ENCODE assay signal across 8 mouse cellular contexts in genomic region chr17:69156522-69157100, GRCm38 (mm10).
DNase-seq lines count a peak whose midpoint lies in the region; ATAC-seq and TF ChIP-seq lines count a peak whose summit lies in the region.

No protein-coding gene starts in this region.

- peaks cover 39% of the 10 kb centered on the region for H3K4me1 ChIP-seq in embryonic facial prominence, embryonic 13.5 days
- H3K4me1 ChIP-seq in heart, embryonic 12.5 days (replicated peaks): peaks cover 35% of the 10 kb centered on the region
- H3K4me1 ChIP-seq in lung, embryonic 14.5 days (ENCODE audit: insufficient read depth): no peaks in the 10 kb centered on the region

- H3K27me3 ChIP-seq in embryonic facial prominence, embryonic 13.5 days: no peaks in the 10 kb centered on the region
- no peaks in the 10 kb centered on the region for H3K27me3 ChIP-seq in heart, embryonic 12.5 days (replicated peaks)
- H3K27me3 ChIP-seq in lung, embryonic 14.5 days (ENCODE audit: insufficient read depth, low read length): 0 out of 2 replicates have a peak, but pooled peaks cover 4% of the 10 kb centered on the region

- DNase-seq in 3134 (ENCODE audit: extremely low read depth, insufficient read length, low spot score): peak; percentile 83
- peak; percentile 9 for DNase-seq in adrenal gland, adult 8-10 months
- peak; percentile 38 to 58 for DNase-seq in layer of hippocampus, adult 18-20 months (ENCODE audit: low spot score in 2 of 2)
- peak; percentile 71 for DNase-seq in lung, embryonic 14.5 days
- DNase-seq in retina, embryonic 14.5 days (ENCODE audit: low spot score): peak; percentile 74
- no peak for DNase-seq in natural killer cell, adult 2 months (ENCODE audit: low spot score in 2 of 2)

- no peaks in the 10 kb centered on the region for H3K36me3 ChIP-seq in embryonic facial prominence, embryonic 13.5 days
- H3K36me3 ChIP-seq in heart, embryonic 12.5 days: no peaks in the 10 kb centered on the region
- no peaks in the 10 kb centered on the region for H3K36me3 ChIP-seq in lung, embryonic 14.5 days (ENCODE audit: insufficient read depth)

- H3K27ac ChIP-seq in embryonic facial prominence, embryonic 13.5 days: peak overlapping the region; percentile 95
- H3K27ac ChIP-seq in heart, embryonic 12.5 days (ENCODE audit: poor library complexity, severe bottlenecking): peak overlapping the region; percentile 84
- H3K27ac ChIP-seq in lung, embryonic 14.5 days (ENCODE audit: low read depth): peak overlapping the region; percentile 76

- H3K4me3 ChIP-seq in embryonic facial prominence, embryonic 13.5 days: peak overlapping the region; percentile 94
- H3K4me3 ChIP-seq in heart, embryonic 12.5 days: peak overlapping the region; percentile 91
- peak overlapping the region; percentile 88 for H3K4me3 ChIP-seq in lung, embryonic 14.5 days (ENCODE audit: low read depth, low read length)

- under 1% methylated on average over 53 of the region's 58 CpGs for WGBS in embryonic facial prominence, embryonic 13.5 days
- WGBS in heart, embryonic 12.5 days: under 1% methylated on average over 58 of the region's 58 CpGs
- under 1% methylated on average over 57 of the region's 58 CpGs for WGBS in lung, embryonic 14.5 days

- peak; percentile 85 for ATAC-seq in embryonic facial prominence, embryonic 13.5 days (ENCODE audit: insufficient number of reproducible peaks, insufficient read depth, low FRiP score, low TSS enrichment, low read depth)
- ATAC-seq in heart, embryonic 12.5 days (ENCODE audit: insufficient number of reproducible peaks, low FRiP score): peak; percentile 85
- ATAC-seq in lung, embryonic 14.5 days (ENCODE audit: insufficient read depth): peak; percentile 88

- H3K4me2 ChIP-seq in embryonic facial prominence, embryonic 13.5 days: peak overlapping the region; percentile 72
- peak overlapping the region; percentile 73 for H3K4me2 ChIP-seq in heart, embryonic 12.5 days
- peak overlapping the region; percentile 80 for H3K4me2 ChIP-seq in lung, embryonic 14.5 days

- no peak for TF ChIP-seq CTCF in lung, embryonic 14.5 days (IDR thresholded peaks at IDR 0.05; ENCODE audit: low read depth)

- H3K9me3 ChIP-seq in embryonic facial prominence, embryonic 13.5 days: no peaks in the 10 kb centered on the region
- no peaks in the 10 kb centered on the region for H3K9me3 ChIP-seq in heart, embryonic 12.5 days (replicated peaks)
- no peaks in the 10 kb centered on the region for H3K9me3 ChIP-seq in lung, embryonic 14.5 days (ENCODE audit: low read depth, low read length)

- peak overlapping the region; percentile 98 for H3K9ac ChIP-seq in embryonic facial prominence, embryonic 13.5 days
- peak overlapping the region; percentile 97 for H3K9ac ChIP-seq in heart, embryonic 12.5 days
- H3K9ac ChIP-seq in lung, embryonic 14.5 days: peak overlapping the region; percentile 90

Comparison
In these comparisons a context has a peak if more than half of its experiments do, and no peak if none do; other contexts are left out.
1. DNase-seq: peak in 3134 (single experiment), adrenal gland, adult 8-10 months (single experiment), layer of hippocampus, adult 18-20 months (2 of 2), lung, embryonic 14.5 days (single experiment) and retina, embryonic 14.5 days (single experiment); none in natural killer cell, adult 2 months (0 of 2).
2. Peak in every context shown above with its lines, with median percentiles within 50 percentile points of each other: ATAC-seq, H3K27ac ChIP-seq, H3K4me2 ChIP-seq, H3K4me3 ChIP-seq and H3K9ac ChIP-seq.